Mouse (Mus musculus) C2C12 (cell line): Measurements from ENCODE around the gene P2rx1.

Experiments
- CTCF ChIP-seq: IDR thresholded peaks from one replicate; pipeline ENCODE4 v1.5.1; 2011; ENCODE audit not compliant: control insufficient read depth, insufficient read depth, insufficient read length
- MAX ChIP-seq: IDR thresholded peaks from one replicate; pipeline ENCODE4 v1.6.1; 2011; ENCODE audit warnings: mild to moderate bottlenecking, control low read depth
- USF1 ChIP-seq: IDR thresholded peaks from one replicate; pipeline ENCODE4 v1.6.1; 2011; ENCODE audit warnings: low read depth, mild to moderate bottlenecking, control low read depth, moderate library complexity

DNA sequence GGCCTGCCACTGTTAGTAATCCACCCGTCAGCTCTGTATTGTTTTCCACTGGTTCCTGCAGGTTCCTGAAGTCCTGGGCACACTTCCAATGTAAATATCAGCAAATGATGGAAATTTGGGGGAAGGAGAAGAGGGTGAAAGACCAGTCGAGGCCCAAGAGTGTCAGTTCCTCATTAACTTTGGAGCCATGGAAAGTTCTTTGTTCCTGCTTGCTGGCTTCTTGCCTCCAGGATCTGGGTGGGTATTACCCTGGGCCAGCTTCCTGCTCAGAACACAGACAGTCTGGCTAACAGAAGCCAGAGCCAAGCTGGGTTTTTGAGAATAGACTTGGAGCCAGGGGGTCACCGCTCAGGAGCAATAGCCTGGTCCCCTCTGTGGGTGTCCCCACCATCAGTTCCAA lies 46.7 kb upstream of the P2rx1 start:
- TF ChIP-seq USF1 = no peak
- no peak for TF ChIP-seq MAX
- no peak for TF ChIP-seq CTCF
